In the genomic region with DNA sequence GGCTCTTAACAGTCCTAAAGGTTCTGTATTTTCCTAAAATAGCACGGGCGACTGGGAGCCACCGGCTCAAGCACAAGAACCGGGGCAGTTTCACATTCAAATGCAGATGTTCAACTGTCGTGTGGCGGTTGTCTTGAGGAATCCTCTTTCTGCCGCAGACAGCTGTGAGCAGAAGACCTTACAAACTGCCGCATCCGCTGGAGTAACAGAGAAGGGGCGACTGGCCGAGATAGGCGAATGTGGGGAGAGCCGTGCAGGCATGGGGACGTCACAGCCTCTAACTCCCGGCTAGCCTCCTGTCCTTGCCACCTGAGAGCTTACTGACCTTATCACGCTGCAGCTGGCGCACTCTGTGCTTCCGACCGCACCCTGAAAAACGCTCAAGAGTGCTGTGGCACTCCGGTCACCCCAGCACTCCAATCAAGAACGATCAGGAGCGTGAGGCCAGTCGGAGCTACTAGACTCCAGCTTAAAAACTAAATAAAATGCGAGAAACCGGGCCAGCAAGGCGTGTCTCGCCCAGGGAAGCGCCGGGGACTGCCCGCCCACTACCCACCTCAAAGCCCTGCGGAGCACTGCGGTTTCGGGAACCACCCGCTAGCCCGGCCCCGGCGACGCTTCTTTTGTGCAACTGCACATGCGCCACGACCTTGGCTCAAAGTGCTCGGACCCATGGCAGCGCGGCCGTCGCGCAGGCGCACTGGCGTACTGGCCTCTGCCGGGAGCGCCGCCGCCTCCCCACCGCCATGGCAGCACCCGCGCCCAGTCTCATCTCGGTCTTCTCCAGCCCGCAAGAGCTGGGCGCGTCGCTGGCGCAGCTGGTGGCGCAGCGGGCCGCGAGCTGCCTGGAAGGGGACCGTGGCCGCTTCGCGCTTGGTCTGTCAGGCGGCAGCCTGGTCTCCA, we compare ENCODE assay signal across 1 mouse cellular context.
TF ChIP-seq lines count a peak whose summit lies in the region.

A gene (plus strand): TSS at position 706 of the 903 bp plus-strand sequence.

TF ChIP-seq in CH12.LX, 34 proteins besides CTCF, POLR2A, EP300 and RAD21 (continued from another document):
- peak; percentile 99 for TF ChIP-seq NRF1 (IDR thresholded peaks at IDR 0.05; ENCODE audit: low read depth, low read length)
- no peak for TF ChIP-seq USF2 (conservative IDR thresholded peaks at IDR 0.05; ENCODE audit: low read depth, low read length)
- TF ChIP-seq MXI1 (IDR thresholded peaks at IDR 0.05; ENCODE audit: low read depth, low read length): peak; percentile 46
- peak; percentile 11; the same call in 1 of the 2 replicates for TF ChIP-seq UBTF (IDR thresholded peaks at IDR 0.05; ENCODE audit: low read depth, low read length)
- TF ChIP-seq KAT2A (IDR thresholded peaks at IDR 0.05; ENCODE audit: insufficient replicate concordance, low read length): peak; percentile 71; the same call in 1 of the 2 replicates
- TF ChIP-seq MAX (IDR thresholded peaks at IDR 0.05; ENCODE audit: low read length): no peak
- TF ChIP-seq NELFE (IDR thresholded peaks at IDR 0.05; ENCODE audit: low read depth, low read length): peak; percentile 68; the same call in 1 of the 2 replicates
- TF ChIP-seq SIN3A (IDR thresholded peaks at IDR 0.05; ENCODE audit: low read length): peak; percentile 53
- no peak for TF ChIP-seq CHD1 (IDR thresholded peaks at IDR 0.05; ENCODE audit: low read depth, low read length)
- no peak for TF ChIP-seq ZKSCAN1 (IDR thresholded peaks at IDR 0.05; ENCODE audit: borderline replicate concordance, low read depth, low read length)
- TF ChIP-seq TBP (conservative IDR thresholded peaks at IDR 0.05; ENCODE audit: low read depth, low read length): peak; percentile 33; the same call in 1 of the 2 replicates
- peak; percentile 41; the same call in 1 of the 2 replicates for TF ChIP-seq CHD2 (IDR thresholded peaks at IDR 0.05; ENCODE audit: low read length)
- peak; percentile 79 for TF ChIP-seq ETS1 (conservative IDR thresholded peaks at IDR 0.05; ENCODE audit: low read depth, low read length)
- no peak; the same call in 1 of the 2 replicates for TF ChIP-seq ZNF384 (IDR thresholded peaks at IDR 0.05; ENCODE audit: low read depth, low read length)
- no peak for TF ChIP-seq RCOR1 (conservative IDR thresholded peaks at IDR 0.05; ENCODE audit: low read depth, low read length)
- TF ChIP-seq USF1 (IDR thresholded peaks at IDR 0.05; ENCODE audit: low read depth, low read length): no peak
- TF ChIP-seq MAZ (IDR thresholded peaks at IDR 0.05; ENCODE audit: low read depth, low read length): no peak; the same call in 1 of the 2 replicates
- no peak for TF ChIP-seq SMC3 (IDR thresholded peaks at IDR 0.05; ENCODE audit: low read depth, low read length)
- peak; percentile 77 for TF ChIP-seq HCFC1 (IDR thresholded peaks at IDR 0.05; ENCODE audit: low read depth, low read length)
- no peak; the same call in 1 of the 2 replicates for TF ChIP-seq MYC (IDR thresholded peaks at IDR 0.05; ENCODE audit: low read depth, low read length)
- peak; percentile 67 for TF ChIP-seq TCF12 (IDR thresholded peaks at IDR 0.05; ENCODE audit: low read depth, low read length)
- peak; percentile 49 for TF ChIP-seq BHLHE40 (IDR thresholded peaks at IDR 0.05; ENCODE audit: low read depth, low read length)
- no peak for TF ChIP-seq PAX5 (IDR thresholded peaks at IDR 0.05; ENCODE audit: low read length)
- peak; percentile 73; the same call in 1 of the 2 replicates for TF ChIP-seq IRF4 (IDR thresholded peaks at IDR 0.05; ENCODE audit: low read depth, low read length)
- no peak for TF ChIP-seq GABPA (IDR thresholded peaks at IDR 0.05; ENCODE audit: insufficient replicate concordance, low read depth, low read length)
- TF ChIP-seq ELF1 (IDR thresholded peaks at IDR 0.05; ENCODE audit: low read depth, low read length): peak; percentile 35; the same call in 1 of the 2 replicates
- TF ChIP-seq ZC3H11A (IDR thresholded peaks at IDR 0.05; ENCODE audit: low read depth, low read length): no peak
- TF ChIP-seq MAFK (IDR thresholded peaks at IDR 0.05; ENCODE audit: insufficient replicate concordance, low read length): no peak
- no peak for TF ChIP-seq E2F4 (IDR thresholded peaks at IDR 0.05; ENCODE audit: insufficient replicate concordance, low read depth, low read length)
- TF ChIP-seq MEF2A (IDR thresholded peaks at IDR 0.05; ENCODE audit: borderline replicate concordance, low read depth, low read length): peak; percentile 95
TF ChIP-seq in CH12.LX: peak in this region for 17.
